Comparison of ENCODE assay signal across 30 mouse cellular contexts in genomic region chr7:143263966-143264365, GRCm38 (mm10).
DNase-seq lines count a peak whose midpoint lies in the region; ATAC-seq and TF ChIP-seq lines count a peak whose summit lies in the region.
"Had no signal": no experiment of that assay in that cellular context is flagged by ENCODE, and none has a peak within 500 bp of the region (broad histone marks: within the 10 kb centered on the region; RNA-seq: fewer than 3 reads in every experiment).

No protein-coding gene starts in this region.

- no peak overlapping the region for H3K4me2 ChIP-seq in intestine, embryonic 14.5 days (ENCODE audit: low read length)
- no peak overlapping the region for H3K4me2 ChIP-seq in intestine, postnatal 0 days (replicated peaks; ENCODE audit: low read depth)
- H3K4me2 ChIP-seq in CH12.LX (ENCODE audit: insufficient read depth, low read depth, poor library complexity, severe bottlenecking), result no peak overlapping the region
- H3K4me2 ChIP-seq in forebrain, embryonic 15.5 days (replicated peaks), result no peak overlapping the region
- H3K4me2 ChIP-seq: forebrain, embryonic 13.5 days; heart, embryonic 13.5 days; hindbrain, embryonic 12.5 days; liver, embryonic 15.5 days; lung, embryonic 15.5 days; midbrain, embryonic 12.5 days; stomach, embryonic 15.5 days had no signal

- TF ChIP-seq CTCF in intestine, postnatal 0 days (IDR thresholded peaks at IDR 0.05; ENCODE audit: low read depth), result no peak
- no peak for TF ChIP-seq CTCF in CH12.LX (conservative IDR thresholded peaks at IDR 0.05 in 1 of 2, IDR thresholded peaks at IDR 0.05 in 1 of 2; ENCODE audit: low read depth in 2 of 2, low read length in 2 of 2)

- peaks cover 55% of the 10 kb centered on the region for H3K79me2 ChIP-seq in CH12.LX (replicated peaks; ENCODE audit: control insufficient read depth, extremely low read depth, insufficient read depth, poor library complexity, severe bottlenecking)

- no peak for TF ChIP-seq POLR2A in CH12.LX (IDR thresholded peaks at IDR 0.05; ENCODE audit: low read depth, low read length)

- peaks cover 20% of the 10 kb centered on the region for H3K4me1 ChIP-seq in intestine, embryonic 14.5 days (replicated peaks; ENCODE audit: control insufficient read depth, insufficient read depth, low read length)
- no peaks in the 10 kb centered on the region for H3K4me1 ChIP-seq in intestine, postnatal 0 days (replicated peaks; ENCODE audit: control insufficient read depth, insufficient read depth, low read length)
- peaks cover 6 to 51% of the 10 kb centered on the region in 2 experiments for H3K4me1 ChIP-seq in CH12.LX (ENCODE audit: control insufficient read depth in 1 of 2, insufficient read depth in 2 of 2)
- H3K4me1 ChIP-seq in forebrain, embryonic 15.5 days, result no peaks in the 10 kb centered on the region
- H3K4me1 ChIP-seq: forebrain, embryonic 13.5 days; liver, embryonic 15.5 days; lung, embryonic 15.5 days; midbrain, embryonic 12.5 days had no signal

- ATAC-seq in intestine, embryonic 14.5 days (replicated peaks; ENCODE audit: low FRiP score, low TSS enrichment, low read depth), result no peak
- no peak for ATAC-seq in intestine, postnatal 0 days
- no peak for ATAC-seq in forebrain, embryonic 15.5 days (replicated peaks)
- ATAC-seq: forebrain, embryonic 13.5 days; hindbrain, postnatal 0 days had no signal

- H3K9ac ChIP-seq in intestine, embryonic 14.5 days (ENCODE audit: low read length), result no peak overlapping the region
- H3K9ac ChIP-seq in intestine, postnatal 0 days (ENCODE audit: low read depth, low read length), result no peak overlapping the region
- H3K9ac ChIP-seq in CH12.LX (ENCODE audit: insufficient read depth, low read depth), result no peak overlapping the region
- H3K9ac ChIP-seq in forebrain, embryonic 15.5 days (replicated peaks), result no peak overlapping the region
- H3K9ac ChIP-seq: forebrain, embryonic 13.5 days; heart, embryonic 13.5 days; hindbrain, embryonic 12.5 days; liver, embryonic 15.5 days; lung, embryonic 15.5 days; midbrain, embryonic 12.5 days; stomach, embryonic 15.5 days had no signal

- WGBS in intestine, embryonic 14.5 days, result 68% methylated on average over 4 of the region's 4 CpGs
- 78% methylated on average over 4 of the region's 4 CpGs for WGBS in intestine, postnatal 0 days
- WGBS in forebrain, embryonic 15.5 days, result 92% methylated on average over 4 of the region's 4 CpGs

- no peaks in the 10 kb centered on the region for H3K9me3 ChIP-seq in intestine, embryonic 14.5 days (ENCODE audit: control insufficient read depth, low read length)
- no peaks in the 10 kb centered on the region for H3K9me3 ChIP-seq in intestine, postnatal 0 days (ENCODE audit: control insufficient read depth)
- no peaks in the 10 kb centered on the region for H3K9me3 ChIP-seq in CH12.LX (replicated peaks; ENCODE audit: low read length)
- no peaks in the 10 kb centered on the region for H3K9me3 ChIP-seq in forebrain, embryonic 15.5 days
- H3K9me3 ChIP-seq: forebrain, embryonic 13.5 days; G1E; heart, embryonic 13.5 days; hindbrain, embryonic 12.5 days; liver, embryonic 15.5 days; lung, embryonic 15.5 days; midbrain, embryonic 12.5 days; stomach, embryonic 15.5 days had no signal

- no peak overlapping the region for H3K4me3 ChIP-seq in intestine, embryonic 14.5 days (ENCODE audit: low read depth, low read length)
- no peak overlapping the region for H3K4me3 ChIP-seq in intestine, postnatal 0 days (ENCODE audit: low read depth, low read length)
- H3K4me3 ChIP-seq in CH12.LX (replicated peaks in 1 of 3; ENCODE audit: low read depth in 2 of 3, low read length in 2 of 3, poor library complexity in 1 of 3), result no peak overlapping the region
- no peak overlapping the region for H3K4me3 ChIP-seq in forebrain, embryonic 15.5 days
- H3K4me3 ChIP-seq: forebrain, embryonic 13.5 days; heart, embryonic 13.5 days; hindbrain, embryonic 12.5 days; liver, embryonic 15.5 days; lung, embryonic 15.5 days; midbrain, embryonic 12.5 days; stomach, embryonic 15.5 days had no signal

- in situ Hi-C loops in CH12.LX (cut with MboI; ENCODE audit: low pct_ligation_motif_present, low pct_unique_long_range_greater_than_20kb, low sequenced_read_pairs), result no loop called here

- dilution Hi-C loops in CH12.LX (cut with MboI; ENCODE audit: extremely low pct_ligation_motif_present, extremely low pct_unique_long_range_greater_than_20kb, low sequenced_read_pairs), result no loop called here

- TF ChIP-seq EP300 in CH12.LX (IDR thresholded peaks at IDR 0.05; ENCODE audit: low read length), result no peak

- no peak overlapping the region for H3K27ac ChIP-seq in intestine, embryonic 14.5 days (ENCODE audit: low read depth)
- no peak overlapping the region for H3K27ac ChIP-seq in intestine, postnatal 0 days (ENCODE audit: low read depth, low read length)
- H3K27ac ChIP-seq in CH12.LX (ENCODE audit: insufficient read depth, low read depth), result no peak overlapping the region
- H3K27ac ChIP-seq in forebrain, embryonic 15.5 days (replicated peaks), result no peak overlapping the region
- H3K27ac ChIP-seq: forebrain, embryonic 13.5 days; heart, embryonic 13.5 days; hindbrain, embryonic 12.5 days; hindbrain, postnatal 0 days; liver, embryonic 15.5 days; lung, embryonic 15.5 days; midbrain, embryonic 12.5 days; stomach, embryonic 15.5 days had no signal

- peak; percentile 42 for DNase-seq in intestine, embryonic 14.5 days (ENCODE audit: low spot score)
- DNase-seq in CH12.LX (ENCODE audit: extremely low read depth) (peak; percentile 6), MN1 (ENCODE audit: low spot score) (peak; percentile 24)
- peak; percentile 38 for DNase-seq in testis, postnatal 10 days (ENCODE audit: low spot score)
- DNase-seq: adrenal gland, postnatal 14 days; B cell, adult 2 months; cerebellum, adult 11-12 months; cerebellum, adult 9-11 months; embryo, embryonic 11 days; gastrocnemius, postnatal 25 days; heart, adult 18-20 months; heart, postnatal 10 days; kidney, adult 9 months; kidney, postnatal 10 days; layer of hippocampus, postnatal 36 days; left cerebral cortex, postnatal 4 days; right cerebral cortex, postnatal 14 days; thymus, adult 2 months; thymus, postnatal 36 days had no signal

- H3K36me3 ChIP-seq in intestine, embryonic 14.5 days (ENCODE audit: control insufficient read depth, insufficient read depth, low read length), result no peaks in the 10 kb centered on the region
- H3K36me3 ChIP-seq in intestine, postnatal 0 days (ENCODE audit: control insufficient read depth, insufficient read depth), result peaks cover 12% of the 10 kb centered on the region; the same call in 1 of the 2 replicates
- H3K36me3 ChIP-seq in CH12.LX (replicated peaks in 1 of 2; ENCODE audit: control insufficient read depth in 1 of 2, insufficient read depth in 1 of 2, low read length in 1 of 2), result peaks cover 0 to 64% of the 10 kb centered on the region in 2 experiments
- H3K36me3 ChIP-seq in forebrain, embryonic 15.5 days, result no peaks in the 10 kb centered on the region
- H3K36me3 ChIP-seq: heart, embryonic 13.5 days; hindbrain, embryonic 12.5 days; liver, embryonic 15.5 days; stomach, embryonic 15.5 days had no signal

- no peaks in the 10 kb centered on the region for H3K27me3 ChIP-seq in intestine, embryonic 14.5 days (replicated peaks; ENCODE audit: control insufficient read depth, insufficient read depth, low read length)
- H3K27me3 ChIP-seq in intestine, postnatal 0 days (replicated peaks; ENCODE audit: control insufficient read depth, insufficient read depth, low read length), result no peaks in the 10 kb centered on the region
- H3K27me3 ChIP-seq in CH12.LX (replicated peaks), result no peaks in the 10 kb centered on the region
- H3K27me3 ChIP-seq in forebrain, embryonic 15.5 days, result no peaks in the 10 kb centered on the region
- H3K27me3 ChIP-seq: forebrain, embryonic 13.5 days; heart, embryonic 13.5 days; hindbrain, embryonic 12.5 days; liver, embryonic 15.5 days; lung, embryonic 15.5 days; midbrain, embryonic 12.5 days; stomach, embryonic 15.5 days had no signal

- TF ChIP-seq RAD21 in CH12.LX (IDR thresholded peaks at IDR 0.05; ENCODE audit: low read depth, low read length), result no peak

TF ChIP-seq in CH12.LX, 34 proteins besides CTCF, POLR2A, EP300 and RAD21:
- TF ChIP-seq ETS1 (conservative IDR thresholded peaks at IDR 0.05; ENCODE audit: low read depth, low read length) (no peak), CHD2 (IDR thresholded peaks at IDR 0.05; ENCODE audit: low read length) (no peak), SIN3A (IDR thresholded peaks at IDR 0.05; ENCODE audit: low read length) (no peak), JUN (IDR thresholded peaks at IDR 0.05; ENCODE audit: insufficient read depth, low read depth, low read length) (no peak), NRF1 (IDR thresholded peaks at IDR 0.05; ENCODE audit: low read depth, low read length) (no peak), HCFC1 (IDR thresholded peaks at IDR 0.05; ENCODE audit: low read depth, low read length) (no peak), BHLHE40 (IDR thresholded peaks at IDR 0.05; ENCODE audit: low read depth, low read length) (no peak), ZKSCAN1 (IDR thresholded peaks at IDR 0.05; ENCODE audit: borderline replicate concordance, low read depth, low read length) (no peak), IRF4 (IDR thresholded peaks at IDR 0.05; ENCODE audit: low read depth, low read length) (no peak)
